Mouse (Mus musculus) ES-E14 (cell line): ENCODE results near the gene Dnajb12. TPM values are rescaled to one million over a fixed set of nuclear protein-coding genes. Genes with fewer than 3 reads are reported as not detected.

ENCODE experiments used
- DNase-seq: peaks from one replicate; pipeline ENCODE4 v3.0.0-alpha.2; 2013; ENCODE audit warnings: low read depth, low spot score
- H3K27ac ChIP-seq: 2 replicates; pipeline ENCODE4 v1.5.1; 2012; ENCODE audit warnings: low read depth, mild to moderate bottlenecking, low read length, moderate library complexity, mixed read lengths; ENCODE audit not compliant: poor library complexity, insufficient read depth, severe bottlenecking
- H3K36me3 ChIP-seq: 2 replicates; pipeline ENCODE4 v1.6.1; 2012; ENCODE audit warnings: mild to moderate bottlenecking, low read length, moderate library complexity, mixed read lengths; ENCODE audit not compliant: control insufficient read depth, poor library complexity, insufficient read depth, severe bottlenecking
- H3K4me1 ChIP-seq, 2 experiments: fragments of 150-350 bp in 1 of 2; sonication (generic) in 1 of 2; 2 replicates each; pipeline ENCODE4 v1.6.1; 2012; ENCODE audit warnings: low read length in 2 of 2, mild to moderate bottlenecking in 1 of 2, mixed read lengths in 1 of 2; ENCODE audit not compliant: control insufficient read depth in 2 of 2, insufficient read depth in 2 of 2, poor library complexity in 1 of 2
- H3K4me3 ChIP-seq, 2 experiments: fragments of 150-350 bp in 1 of 2; sonication (generic) in 1 of 2; 2 replicates each; pipeline ENCODE4 v1.5.1; 2012; ENCODE audit warnings: low read length in 2 of 2, low read depth in 1 of 2, mild to moderate bottlenecking in 1 of 2, mixed read lengths in 1 of 2; ENCODE audit not compliant: insufficient read depth in 1 of 2, poor library complexity in 1 of 2, severe bottlenecking in 1 of 2
- H3K9ac ChIP-seq: 2 replicates; pipeline ENCODE4 v1.6.1; 2012; ENCODE audit warnings: low read depth, mild to moderate bottlenecking, low read length, mixed read lengths; ENCODE audit not compliant: poor library complexity, insufficient read depth, severe bottlenecking
- H3K9me3 ChIP-seq: fragments of 150-350 bp; sonication (generic); 2 replicates; pipeline ENCODE4 v1.6.1; 2012; ENCODE audit warnings: low read depth, mild to moderate bottlenecking, low read length; ENCODE audit not compliant: control insufficient read depth, insufficient read depth
- CHD2 ChIP-seq: IDR thresholded peaks from 2 replicates; pipeline ENCODE4 v1.6.1; 2014; ENCODE audit warnings: mild to moderate bottlenecking, low read depth, low read length, inconsistent platforms
- HCFC1 ChIP-seq: IDR thresholded peaks from 2 replicates; pipeline ENCODE4 v1.6.1; 2012; ENCODE audit warnings: low read length, inconsistent platforms, borderline replicate concordance; ENCODE audit not compliant: insufficient read depth
- MAFK ChIP-seq: IDR thresholded peaks from 2 replicates; pipeline ENCODE4 v1.6.1; 2014; ENCODE audit warnings: mild to moderate bottlenecking, low read depth, low read length, inconsistent platforms; ENCODE audit not compliant: insufficient read depth
- ZC3H11A ChIP-seq: IDR thresholded peaks from 2 replicates; pipeline ENCODE4 v1.6.1; 2012; ENCODE audit warnings: low read depth, mild to moderate bottlenecking, inconsistent platforms, low read length, borderline replicate concordance
- ZNF384 ChIP-seq: IDR thresholded peaks from 2 replicates; pipeline ENCODE4 v1.6.1; 2012; ENCODE audit warnings: low read depth, low read length, inconsistent platforms
- in situ Hi-C, 2 experiments: fragments of 600-800 bp; cut with MboI; formaldehyde crosslinking; loops; one replicate each; pipeline ENCODE4 v1.15.1; 2025; ENCODE audit warnings: low sequenced_read_pairs in 2 of 2, inconsistent platforms in 1 of 2; ENCODE audit not compliant: unreplicated experiment in 2 of 2
- total RNA-seq: library from RNA; depleted of rRNA; stranded (reverse); fragments of 300-350 nt; gene quantifications from 2 replicates; pipeline ENCODE4 v1.2.3, GENCODE M21; 2012

Gene Dnajb12
- total RNA-seq, 1 experiment: 38.2 TPM

DNA sequence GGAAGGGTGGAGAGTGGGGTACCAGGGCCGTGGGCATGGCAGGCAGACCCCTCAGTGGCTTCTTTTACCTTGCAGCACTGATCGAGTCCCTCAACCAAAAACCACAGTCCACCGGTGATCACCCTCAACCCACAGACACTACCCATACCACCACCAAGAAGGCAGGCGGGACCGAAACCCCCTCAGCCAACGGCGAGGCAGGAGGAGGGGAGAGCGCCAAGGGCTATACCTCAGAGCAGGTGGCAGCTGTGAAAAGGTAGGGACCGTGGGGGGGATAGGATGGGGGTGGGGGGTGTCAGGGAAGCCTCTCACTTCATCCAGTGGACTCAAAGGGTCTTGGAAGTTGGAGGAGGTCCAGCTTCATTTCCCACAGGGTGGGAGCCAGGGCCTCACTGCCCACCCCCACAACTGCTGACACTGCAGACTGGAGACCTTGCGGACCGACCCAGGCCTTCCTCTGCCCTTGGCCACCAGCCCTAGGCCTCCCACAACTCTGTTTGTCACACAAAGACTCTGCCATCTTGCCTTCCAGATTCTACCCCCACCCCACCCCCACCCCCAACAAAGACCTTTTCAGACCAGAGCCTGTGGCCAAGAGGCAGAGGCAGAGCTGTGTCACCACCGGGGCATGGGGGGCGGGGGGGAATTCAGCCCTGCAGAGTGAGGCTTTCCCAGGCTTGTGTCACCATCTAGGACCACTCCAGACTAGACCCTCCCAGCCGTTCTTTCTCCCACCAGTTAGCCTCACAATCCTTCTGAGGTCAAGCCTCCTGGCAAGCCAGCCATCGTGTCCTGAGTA lies 10.8 kb downstream of the Dnajb12 start:
- Histone ChIP-seq H3K27ac (no peak overlapping the region), H3K9ac (no peak overlapping the region; the same call in 1 of the 2 replicates), H3K36me3 (peaks cover 32% of the 10 kb centered on the region), H3K4me3 (no peak overlapping the region), H3K9me3 (no peaks in the 10 kb centered on the region), H3K4me1 (peaks cover 0 to 17% of the 10 kb centered on the region in 2 experiments; a peak in 3 of 4 replicates)
- TF ChIP-seq MAFK (0 out of 2 replicates have a peak, but pooled peaks have one; percentile 27), ZNF384 (no peak), ZC3H11A (no peak), HCFC1 (no peak)
- in situ Hi-C loops: no loop called here
- no peak for DNase-seq

DNA sequence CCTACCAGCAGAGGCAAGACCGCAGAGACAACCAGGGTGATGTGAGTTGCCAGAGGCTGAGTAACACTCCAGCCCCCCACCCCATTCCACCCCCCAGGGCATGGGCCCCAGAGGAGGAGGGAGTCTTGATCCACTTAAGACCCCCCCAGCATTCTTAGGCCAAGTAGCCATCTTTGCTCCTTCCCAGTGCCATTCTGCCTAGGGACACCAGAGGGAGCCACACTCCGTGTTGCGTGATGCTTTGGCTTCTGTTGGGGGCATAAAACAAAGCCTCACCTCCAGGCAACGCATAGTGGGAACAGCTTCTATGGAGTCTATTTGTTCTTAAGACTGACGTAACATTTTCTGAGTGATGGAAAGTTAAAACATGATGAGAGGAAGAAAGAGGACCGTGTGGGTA lies 13.6 kb downstream of the Dnajb12 start:
- Histone ChIP-seq H3K36me3 (peaks cover 49% of the 10 kb centered on the region), H3K27ac (no peak overlapping the region), H3K4me1 (peaks cover 3 to 28% of the 10 kb centered on the region in 2 experiments; a peak in 3 of 4 replicates), H3K4me3 (no peak overlapping the region), H3K9ac (peak overlapping the region; percentile 37; the same call in 1 of the 2 replicates), H3K9me3 (no peaks in the 10 kb centered on the region)
- in situ Hi-C loops: no loop called here
- TF ChIP-seq ZC3H11A (peak; percentile 85; the same call in 1 of the 2 replicates), HCFC1 (no peak)
- DNase-seq: no peak

- H3K4me3 ChIP-seq: no peak overlapping the region
- no peak overlapping the region for H3K27ac ChIP-seq
- no peaks in the 10 kb centered on the region for H3K9me3 ChIP-seq
- peaks cover 49% of the 10 kb centered on the region for H3K36me3 ChIP-seq
- TF ChIP-seq ZC3H11A (0 out of 2 replicates have a peak, but pooled peaks have one; percentile 17), MAFK (no peak)
- peak overlapping the region; percentile 28; the same call in 1 of the 2 replicates for H3K9ac ChIP-seq
- no peak for DNase-seq
- in situ Hi-C loops: no loop called here
- H3K4me1 ChIP-seq: peaks cover 3 to 35% of the 10 kb centered on the region in 2 experiments; a peak in 3 of 4 replicates
Measured at GRCm38 (mm10) chr10:59894251-59895160, 15.2 kb downstream of the Dnajb12 start.

DNA sequence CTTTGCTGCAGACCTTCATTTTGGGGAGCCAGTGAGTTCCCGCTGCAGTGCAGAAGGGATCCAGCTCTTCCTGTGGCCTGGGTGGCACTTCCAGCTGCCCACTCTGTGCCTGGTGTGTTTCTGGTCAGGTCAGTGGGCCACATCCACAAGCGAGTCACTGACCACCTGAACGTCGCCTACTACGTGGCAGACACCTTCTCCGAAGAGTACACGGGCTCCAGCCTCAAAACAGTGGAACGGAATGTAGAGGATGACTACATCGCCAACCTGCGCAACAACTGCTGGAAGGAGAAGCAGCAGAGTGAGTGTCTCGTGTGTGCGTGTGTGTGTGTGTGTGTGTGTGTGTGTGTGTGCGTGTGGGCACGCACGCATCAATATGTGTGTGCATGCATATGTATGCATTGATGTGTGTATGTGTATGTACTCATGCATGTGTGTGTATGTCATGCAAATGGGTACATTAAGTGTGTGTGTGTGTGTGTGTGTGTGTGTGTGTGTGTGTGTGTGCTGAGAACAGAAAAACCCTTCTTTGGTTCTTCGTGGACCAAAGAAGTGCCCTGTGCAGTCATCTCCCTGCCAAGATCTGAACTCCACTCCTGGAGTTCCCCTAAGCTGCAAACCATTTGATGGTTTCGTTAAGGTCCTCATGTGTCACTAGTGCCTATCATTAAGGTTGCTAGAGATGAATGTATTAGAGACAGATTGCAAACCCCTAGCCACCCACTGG lies 16.3 kb downstream of the Dnajb12 start:
- Histone ChIP-seq H3K9me3 (no peaks in the 10 kb centered on the region), H3K36me3 (peaks cover 46% of the 10 kb centered on the region), H3K27ac (no peak overlapping the region), H3K9ac (no peak overlapping the region), H3K4me1 (peaks cover 3 to 39% of the 10 kb centered on the region in 2 experiments; a peak in 2 of 4 replicates), H3K4me3 (no peak overlapping the region)
- TF ChIP-seq CHD2 (no peak), HCFC1 (no peak), ZC3H11A (no peak), ZNF384 (no peak), MAFK (no peak)
- no peak for DNase-seq
- in situ Hi-C loops: no loop called here
